Mouse (Mus musculus): Measurements from ENCODE around the gene Naif1. TPM values are rescaled to one million over a fixed set of nuclear protein-coding genes. Genes with fewer than 3 reads are reported as not detected.

Gene Naif1
- polyA plus RNA-seq, 1 experiment from 2014 or later = 6.0 TPM

DNA sequence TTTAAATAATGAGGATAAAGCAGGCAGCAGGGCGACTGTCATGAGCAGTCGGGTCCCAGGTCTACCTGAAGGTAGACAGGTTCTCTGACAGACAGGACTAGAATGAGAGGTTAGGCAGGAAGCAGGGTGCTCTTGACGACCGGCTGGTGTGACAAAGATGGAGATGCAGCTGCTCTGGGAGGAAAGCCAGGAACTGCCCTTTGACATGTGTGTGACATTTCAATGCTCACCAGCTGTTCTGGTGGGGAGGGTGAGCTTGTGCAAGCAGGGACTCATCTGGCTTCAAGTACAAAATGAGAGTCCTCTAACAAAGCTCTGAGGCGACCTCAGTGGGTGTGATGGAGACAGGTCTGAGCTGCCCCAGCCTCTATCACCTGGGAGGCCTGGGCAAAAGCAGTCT, 36.3 kb upstream of the Naif1 start:
- 56% methylated on average over 5 of the region's 5 CpGs for WGBS
- Histone ChIP-seq H3K4me2 (ENCODE audit: low read depth, low read length) (no peak overlapping the region), H3K27me3 (ENCODE audit: control insufficient read depth, insufficient read depth, low read length) (no peaks in the 10 kb centered on the region), H3K27ac (replicated peaks; ENCODE audit: low read depth, low read length) (no peak overlapping the region), H3K9me3 (replicated peaks; ENCODE audit: control insufficient read depth, low read length) (no peaks in the 10 kb centered on the region), H3K4me3 (ENCODE audit: low read depth, low read length) (no peak overlapping the region), H3K9ac (replicated peaks; ENCODE audit: low read length) (no peak overlapping the region), H3K36me3 (replicated peaks; ENCODE audit: control insufficient read depth, insufficient read depth, low read depth, low read length) (peaks cover 3% of the 10 kb centered on the region; the same call in 1 of the 2 replicates), H3K4me1 (ENCODE audit: control insufficient read depth, insufficient read depth, low read length) (0 out of 2 replicates have a peak, but pooled peaks cover 1% of the 10 kb centered on the region)
- ATAC-seq (replicated peaks; ENCODE audit: insufficient number of reproducible peaks, low FRiP score, low TSS enrichment, low read depth) (no peak), DNase-seq (ENCODE audit: low spot score) (no peak)

DNA sequence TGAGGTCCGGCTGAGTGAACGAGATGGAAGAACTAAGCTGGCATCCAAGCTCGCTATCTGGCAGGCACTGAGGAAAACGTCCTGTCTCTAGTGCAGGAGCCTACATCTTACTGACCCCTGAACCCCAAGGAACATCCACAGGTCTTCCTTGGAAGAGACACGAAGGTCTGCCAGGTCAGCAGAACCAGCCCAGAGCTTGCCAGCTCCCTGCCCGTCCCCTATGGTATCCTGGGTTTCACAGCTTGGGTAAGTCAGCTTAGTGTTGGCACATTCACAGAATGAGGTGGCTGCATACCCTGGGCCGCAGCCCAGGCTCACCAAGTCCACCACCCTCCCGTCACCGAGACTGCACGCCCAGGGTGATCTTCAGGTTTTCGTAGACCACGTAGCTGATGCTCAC, 34.5 kb upstream of the Naif1 start:
- Histone ChIP-seq H3K9ac (replicated peaks; ENCODE audit: low read length) (no peak overlapping the region), H3K4me3 (ENCODE audit: low read depth, low read length) (no peak overlapping the region), H3K9me3 (replicated peaks; ENCODE audit: control insufficient read depth, low read length) (no peaks in the 10 kb centered on the region), H3K27me3 (ENCODE audit: control insufficient read depth, insufficient read depth, low read length) (no peaks in the 10 kb centered on the region), H3K36me3 (replicated peaks; ENCODE audit: control insufficient read depth, insufficient read depth, low read depth, low read length) (peaks cover 6% of the 10 kb centered on the region; the same call in 1 of the 2 replicates), H3K27ac (replicated peaks; ENCODE audit: low read depth, low read length) (no peak overlapping the region), H3K4me1 (ENCODE audit: control insufficient read depth, insufficient read depth, low read length) (no peaks in the 10 kb centered on the region), H3K4me2 (ENCODE audit: low read depth, low read length) (no peak overlapping the region)
- DNase-seq (ENCODE audit: low spot score) (no peak), ATAC-seq (replicated peaks; ENCODE audit: insufficient number of reproducible peaks, low FRiP score, low TSS enrichment, low read depth) (no peak)
- 94% methylated on average over 12 of the region's 12 CpGs for WGBS

DNA sequence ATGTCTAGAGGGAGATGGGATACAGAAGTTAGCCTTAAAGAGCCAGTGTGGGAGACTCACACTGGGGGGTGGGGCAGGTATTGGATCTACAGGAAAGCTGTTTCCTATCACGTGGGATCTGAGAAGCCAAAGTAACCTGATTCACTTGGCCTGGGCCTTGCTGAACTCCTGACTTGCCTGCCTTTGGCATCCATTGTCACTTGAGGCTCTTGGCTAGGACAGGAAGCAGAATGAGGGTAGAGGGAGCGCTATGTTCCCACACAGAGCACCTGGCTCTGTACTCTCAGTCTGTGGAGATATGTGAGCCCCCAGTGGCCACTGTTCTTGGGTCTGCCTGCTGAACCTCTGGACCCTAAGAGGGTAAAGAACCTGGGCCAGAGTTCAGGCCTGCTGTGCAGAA, 33.7 kb upstream of the Naif1 start:
- Histone ChIP-seq H3K9me3 (replicated peaks; ENCODE audit: control insufficient read depth, low read length) (no peaks in the 10 kb centered on the region), H3K36me3 (replicated peaks; ENCODE audit: control insufficient read depth, insufficient read depth, low read depth, low read length) (peaks cover 6% of the 10 kb centered on the region; the same call in 1 of the 2 replicates), H3K9ac (replicated peaks; ENCODE audit: low read length) (no peak overlapping the region), H3K4me2 (ENCODE audit: low read depth, low read length) (no peak overlapping the region), H3K4me3 (ENCODE audit: low read depth, low read length) (no peak overlapping the region), H3K27ac (replicated peaks; ENCODE audit: low read depth, low read length) (no peak overlapping the region), H3K27me3 (ENCODE audit: control insufficient read depth, insufficient read depth, low read length) (no peaks in the 10 kb centered on the region), H3K4me1 (ENCODE audit: control insufficient read depth, insufficient read depth, low read length) (no peaks in the 10 kb centered on the region)
- 66% methylated on average over 2 of the region's 2 CpGs for WGBS
- ATAC-seq (replicated peaks; ENCODE audit: insufficient number of reproducible peaks, low FRiP score, low TSS enrichment, low read depth) (no peak), DNase-seq (ENCODE audit: low spot score) (no peak)

- no peak overlapping the region for H3K4me2 ChIP-seq (ENCODE audit: low read depth, low read length)
- H3K9ac ChIP-seq (replicated peaks; ENCODE audit: low read length) = no peak overlapping the region
- no peaks in the 10 kb centered on the region for H3K27me3 ChIP-seq (ENCODE audit: control insufficient read depth, insufficient read depth, low read length)
- ATAC-seq (replicated peaks; ENCODE audit: insufficient number of reproducible peaks, low FRiP score, low TSS enrichment, low read depth) (no peak), DNase-seq (ENCODE audit: low spot score) (no peak)
- H3K27ac ChIP-seq (replicated peaks; ENCODE audit: low read depth, low read length) = no peak overlapping the region
- peaks cover 6% of the 10 kb centered on the region; the same call in 1 of the 2 replicates for H3K36me3 ChIP-seq (replicated peaks; ENCODE audit: control insufficient read depth, insufficient read depth, low read depth, low read length)
- H3K4me1 ChIP-seq (ENCODE audit: control insufficient read depth, insufficient read depth, low read length) = no peaks in the 10 kb centered on the region
- no peaks in the 10 kb centered on the region for H3K9me3 ChIP-seq (replicated peaks; ENCODE audit: control insufficient read depth, low read length)
- 87% methylated on average over 8 of the region's 8 CpGs for WGBS
- no peak overlapping the region for H3K4me3 ChIP-seq (ENCODE audit: low read depth, low read length)
These were observed 32.8 kb upstream of the Naif1 start for GRCm38 (mm10) chr2:32417486-32417885.

DNA sequence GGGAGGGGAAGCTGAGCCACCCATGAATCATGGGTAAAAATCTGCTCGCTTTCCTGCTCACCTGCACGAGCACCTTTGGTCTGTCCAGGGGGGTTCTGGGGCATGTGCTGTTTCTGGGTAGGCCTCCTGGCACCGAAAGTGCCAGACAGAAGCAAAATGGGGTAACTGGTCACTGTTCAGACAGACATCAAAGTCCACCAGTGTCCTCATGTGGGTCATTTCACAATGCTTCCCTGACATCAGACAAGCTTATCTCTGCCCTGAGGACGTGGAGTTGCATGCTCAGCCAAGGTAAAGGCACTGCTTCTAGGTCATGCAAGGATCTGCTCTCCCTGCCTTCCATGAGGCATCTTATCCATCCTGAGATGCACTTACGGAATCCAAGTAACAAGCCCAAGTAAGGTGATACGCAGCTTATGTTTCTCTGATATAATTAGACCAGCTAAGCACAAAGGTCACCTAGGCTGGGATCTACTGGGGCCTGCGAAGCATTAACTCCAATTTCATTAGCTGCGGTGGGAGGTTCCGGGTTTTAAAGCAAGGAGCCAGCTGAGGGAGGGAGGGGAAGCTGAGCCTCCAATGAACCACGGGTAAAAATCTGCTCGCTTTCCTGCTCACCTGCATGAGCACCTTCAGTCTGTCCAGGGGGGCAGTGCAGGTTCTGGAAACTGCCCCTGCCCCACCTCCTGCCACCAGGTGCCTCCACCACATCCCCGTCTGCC, 31.7 kb upstream of the Naif1 start:
- 66% methylated on average over 12 of the region's 12 CpGs for WGBS
- ATAC-seq (replicated peaks; ENCODE audit: insufficient number of reproducible peaks, low FRiP score, low TSS enrichment, low read depth) (no peak), DNase-seq (ENCODE audit: low spot score) (peak; percentile 46)
- H3K9ac ChIP-seq (replicated peaks; ENCODE audit: low read length) = no peak overlapping the region; the same call in 1 of the 2 replicates
- H3K4me2 ChIP-seq (ENCODE audit: low read depth, low read length) = no peak overlapping the region
- H3K36me3 ChIP-seq (replicated peaks; ENCODE audit: control insufficient read depth, insufficient read depth, low read depth, low read length) = peaks cover 6% of the 10 kb centered on the region; the same call in 1 of the 2 replicates
- H3K27me3 ChIP-seq (ENCODE audit: control insufficient read depth, insufficient read depth, low read length) = no peaks in the 10 kb centered on the region
- H3K27ac ChIP-seq (replicated peaks; ENCODE audit: low read depth, low read length) = no peak overlapping the region
- H3K9me3 ChIP-seq (replicated peaks; ENCODE audit: control insufficient read depth, low read length) = no peaks in the 10 kb centered on the region
- no peaks in the 10 kb centered on the region for H3K4me1 ChIP-seq (ENCODE audit: control insufficient read depth, insufficient read depth, low read length)
- H3K4me3 ChIP-seq (ENCODE audit: low read depth, low read length) = no peak overlapping the region

DNA sequence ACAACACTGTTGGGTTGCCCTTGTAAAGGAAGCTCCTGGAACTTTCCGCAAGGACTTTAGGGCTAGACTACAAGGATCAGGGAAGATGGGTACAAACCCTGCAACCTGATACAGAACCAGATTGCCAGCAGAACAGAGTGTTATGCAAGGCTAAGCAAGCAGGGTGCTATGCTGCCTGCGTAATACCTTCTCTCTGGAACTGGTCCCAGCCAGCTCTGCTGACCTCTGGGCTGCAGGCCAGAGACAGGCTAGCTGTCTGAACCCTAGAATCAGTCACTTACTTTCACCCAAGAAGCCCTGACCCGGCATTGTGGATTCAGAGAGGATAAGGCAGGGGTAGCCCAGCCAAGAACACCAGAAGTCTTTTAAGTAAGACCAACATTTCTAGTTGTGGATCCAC, 30.9 kb upstream of the Naif1 start:
- Histone ChIP-seq H3K9me3 (replicated peaks; ENCODE audit: control insufficient read depth, low read length) (no peaks in the 10 kb centered on the region), H3K27me3 (ENCODE audit: control insufficient read depth, insufficient read depth, low read length) (no peaks in the 10 kb centered on the region), H3K4me2 (ENCODE audit: low read depth, low read length) (no peak overlapping the region), H3K4me3 (ENCODE audit: low read depth, low read length) (no peak overlapping the region), H3K9ac (replicated peaks; ENCODE audit: low read length) (no peak overlapping the region), H3K4me1 (ENCODE audit: control insufficient read depth, insufficient read depth, low read length) (peaks cover under 1% of the 10 kb centered on the region; the same call in 1 of the 2 replicates), H3K36me3 (replicated peaks; ENCODE audit: control insufficient read depth, insufficient read depth, low read depth, low read length) (peaks cover 6% of the 10 kb centered on the region; the same call in 1 of the 2 replicates), H3K27ac (replicated peaks; ENCODE audit: low read depth, low read length) (no peak overlapping the region)
- 94% methylated on average over 3 of the region's 3 CpGs for WGBS
- no peak for ATAC-seq (replicated peaks; ENCODE audit: insufficient number of reproducible peaks, low FRiP score, low TSS enrichment, low read depth)
- no peak for DNase-seq (ENCODE audit: low spot score)

GRCm38 (mm10) chr2:32420066-32420608, 30.1 kb upstream of the Naif1 start:
- Histone ChIP-seq H3K36me3 (replicated peaks; ENCODE audit: control insufficient read depth, insufficient read depth, low read depth, low read length) (peaks cover 6% of the 10 kb centered on the region; the same call in 1 of the 2 replicates), H3K4me3 (ENCODE audit: low read depth, low read length) (no peak overlapping the region), H3K27me3 (ENCODE audit: control insufficient read depth, insufficient read depth, low read length) (no peaks in the 10 kb centered on the region), H3K9me3 (replicated peaks; ENCODE audit: control insufficient read depth, low read length) (no peaks in the 10 kb centered on the region), H3K27ac (replicated peaks; ENCODE audit: low read depth, low read length) (no peak overlapping the region), H3K9ac (replicated peaks; ENCODE audit: low read length) (no peak overlapping the region), H3K4me1 (ENCODE audit: control insufficient read depth, insufficient read depth, low read length) (peaks cover 4% of the 10 kb centered on the region; the same call in 1 of the 2 replicates), H3K4me2 (ENCODE audit: low read depth, low read length) (no peak overlapping the region)
- ATAC-seq (replicated peaks; ENCODE audit: insufficient number of reproducible peaks, low FRiP score, low TSS enrichment, low read depth) = no peak
- 89% methylated on average over 12 of the region's 12 CpGs for WGBS
- DNase-seq (ENCODE audit: low spot score) = no peak

- Histone ChIP-seq H3K9ac (replicated peaks; ENCODE audit: low read length) (no peak overlapping the region), H3K4me2 (ENCODE audit: low read depth, low read length) (no peak overlapping the region), H3K9me3 (replicated peaks; ENCODE audit: control insufficient read depth, low read length) (no peaks in the 10 kb centered on the region), H3K27me3 (ENCODE audit: control insufficient read depth, insufficient read depth, low read length) (no peaks in the 10 kb centered on the region), H3K27ac (replicated peaks; ENCODE audit: low read depth, low read length) (no peak overlapping the region), H3K4me1 (ENCODE audit: control insufficient read depth, insufficient read depth, low read length) (peaks cover 4% of the 10 kb centered on the region; the same call in 1 of the 2 replicates), H3K36me3 (replicated peaks; ENCODE audit: control insufficient read depth, insufficient read depth, low read depth, low read length) (peaks cover 6% of the 10 kb centered on the region; the same call in 1 of the 2 replicates), H3K4me3 (ENCODE audit: low read depth, low read length) (no peak overlapping the region)
- DNase-seq (ENCODE audit: low spot score) = no peak
- 87% methylated on average over 6 of the region's 6 CpGs for WGBS
- no peak for ATAC-seq (replicated peaks; ENCODE audit: insufficient number of reproducible peaks, low FRiP score, low TSS enrichment, low read depth)
These were observed 29.6 kb upstream of the Naif1 start for GRCm38 (mm10) chr2:32420647-32421046.

Data from embryonic facial prominence, embryonic 11.5 days (tissue).